Mouse (Mus musculus) forebrain, embryonic 14.5 days (tissue): Measurements from ENCODE around the gene Mex3a. TPM values are rescaled to one million over a fixed set of nuclear protein-coding genes. Genes with fewer than 3 reads are reported as not detected.

ENCODE experiments used
- ATAC-seq: fragments of 200-750 bp; cut with Nextera tagmentation; 2 replicates; pipeline ENCODE4 v1.8.0; 2017; ENCODE audit warnings: mild to moderate bottlenecking, moderate library complexity
- DNase-seq: peaks from one replicate; pipeline ENCODE4 v3.0.0-alpha.2; 2015; ENCODE audit warnings: low spot score
- H3K27ac ChIP-seq: fragments of 300-500 bp; sonication (generic); 2 replicates; pipeline ENCODE4 v1.5.1; 2014; ENCODE audit warnings: low read depth, mild to moderate bottlenecking, control low read depth, low read length, moderate library complexity
- H3K27me3 ChIP-seq: fragments of 300-500 bp; sonication (generic); replicated peaks from 2 replicates; pipeline ENCODE4 v1.6.1; 2014; ENCODE audit warnings: low read length, control low read depth, mixed read lengths; ENCODE audit not compliant: control insufficient read depth, insufficient read depth
- H3K36me3 ChIP-seq: fragments of 300-500 bp; sonication (generic); 2 replicates; pipeline ENCODE4 v1.6.1; 2014; ENCODE audit warnings: low read length, control low read depth; ENCODE audit not compliant: control insufficient read depth, insufficient read depth
- H3K4me1 ChIP-seq: fragments of 300-500 bp; sonication (generic); 2 replicates; pipeline ENCODE4 v1.6.1; 2014; ENCODE audit warnings: antibody characterized with exemption, low read length, control low read depth; ENCODE audit not compliant: control insufficient read depth, insufficient read depth
- H3K4me2 ChIP-seq: fragments of 300-500 bp; sonication (generic); 2 replicates; pipeline ENCODE4 v1.6.1; 2014; ENCODE audit warnings: mild to moderate bottlenecking, control low read depth, low read length
- H3K4me3 ChIP-seq: fragments of 300-500 bp; sonication (generic); 2 replicates; pipeline ENCODE4 v1.5.1; 2014; ENCODE audit warnings: low read depth, low read length, control low read depth
- H3K9ac ChIP-seq: fragments of 300-500 bp; sonication (generic); 2 replicates; pipeline ENCODE4 v1.6.1; 2014; ENCODE audit warnings: mild to moderate bottlenecking, low read length, control low read depth, moderate library complexity
- H3K9me3 ChIP-seq: fragments of 300-500 bp; sonication (generic); replicated peaks from 2 replicates; pipeline ENCODE4 v1.6.1; 2016; ENCODE audit warnings: low read length, control low read depth, mixed read lengths; ENCODE audit not compliant: control insufficient read depth
- WGBS: fragments of 180-500 bp; shearing (Covaris S2); extraction: QIAGEN DNeasy Blood & Tissue Kit; methylation state at CpG from one replicate; pipeline ENCODE4 v1.1.7; 2014; 5-methylcytosine and 5-hydroxymethylcytosine counted together
- polyA plus RNA-seq: library from polyadenylated mRNA; unstranded; fragments of >200 nt; fragmentation: Nextera tagmentation; extraction: Ambion mirVana; gene quantifications from 2 replicates; pipeline ENCODE4 v1.2.1, GENCODE M21; 2014

The Mex3a gene
- polyA plus RNA-seq, 1 experiment from 2014 or later: 48.8 TPM

GRCm38 (mm10) chr3:88536103-88536930 lies 4.1 kb downstream of the Mex3a start:
- H3K27me3 ChIP-seq: no peaks in the 10 kb centered on the region
- peak overlapping the region; percentile 86 for H3K4me3 ChIP-seq
- ATAC-seq (no peak), DNase-seq (peak; percentile 66)
- H3K9me3 ChIP-seq: no peaks in the 10 kb centered on the region
- H3K9ac ChIP-seq: peak overlapping the region; percentile 100
- peak overlapping the region; percentile 69 for H3K27ac ChIP-seq
- WGBS: 4% methylated on average over 58 of the region's 64 CpGs
- peaks cover 51% of the 10 kb centered on the region for H3K4me1 ChIP-seq
- H3K4me2 ChIP-seq: peak overlapping the region; percentile 92
- peaks cover 66% of the 10 kb centered on the region for H3K36me3 ChIP-seq

DNA sequence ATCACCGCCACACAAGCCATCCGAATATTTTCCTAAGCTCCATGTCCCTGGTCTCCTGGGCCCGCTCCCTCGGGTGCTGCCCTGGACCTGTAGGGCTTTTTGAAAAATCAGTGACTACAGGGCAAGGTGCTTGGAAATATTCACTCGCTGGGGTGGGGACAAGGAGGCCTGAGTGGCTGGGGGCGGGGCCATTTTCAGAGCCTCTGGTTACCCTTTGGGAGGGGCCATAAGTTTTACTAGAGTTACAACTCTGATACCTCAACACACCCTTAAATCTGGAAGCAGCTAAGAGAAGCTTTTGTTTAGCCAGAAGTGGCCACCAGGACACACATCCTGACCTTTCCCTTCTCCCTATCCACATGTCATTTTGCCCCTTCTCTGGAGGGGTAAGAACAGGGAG lies 5.0 kb downstream of the Mex3a start:
- H3K9me3 ChIP-seq: no peaks in the 10 kb centered on the region
- WGBS: 54% methylated on average over 6 of the region's 6 CpGs

GRCm38 (mm10) chr3:88538271-88539145 lies 6.3 kb downstream of the Mex3a start:
- no peak for ATAC-seq
- Histone ChIP-seq H3K9ac (peak overlapping the region; percentile 51; the same call in 1 of the 2 replicates), H3K4me2 (peak overlapping the region; percentile 92), H3K36me3 (peaks cover 67% of the 10 kb centered on the region), H3K4me1 (peaks cover 55% of the 10 kb centered on the region), H3K9me3 (no peaks in the 10 kb centered on the region), H3K27me3 (no peaks in the 10 kb centered on the region), H3K4me3 (peak overlapping the region; percentile 8; the same call in 1 of the 2 replicates), H3K27ac (peak overlapping the region; percentile 73)
- DNase-seq: no peak
- 8% methylated on average over 9 of the region's 9 CpGs for WGBS

More for the DNA sequence above, 5.0 kb downstream of the Mex3a start:
- H3K4me3 ChIP-seq: peak overlapping the region; percentile 86
- peak overlapping the region; percentile 100 for H3K9ac ChIP-seq
- peaks cover 67% of the 10 kb centered on the region for H3K36me3 ChIP-seq
- H3K4me1 ChIP-seq: peaks cover 55% of the 10 kb centered on the region
- H3K27me3 ChIP-seq: no peaks in the 10 kb centered on the region
- H3K4me2 ChIP-seq: peak overlapping the region; percentile 92
- peak overlapping the region; percentile 69; the same call in 1 of the 2 replicates for H3K27ac ChIP-seq
- ATAC-seq (no peak), DNase-seq (no peak)

DNA sequence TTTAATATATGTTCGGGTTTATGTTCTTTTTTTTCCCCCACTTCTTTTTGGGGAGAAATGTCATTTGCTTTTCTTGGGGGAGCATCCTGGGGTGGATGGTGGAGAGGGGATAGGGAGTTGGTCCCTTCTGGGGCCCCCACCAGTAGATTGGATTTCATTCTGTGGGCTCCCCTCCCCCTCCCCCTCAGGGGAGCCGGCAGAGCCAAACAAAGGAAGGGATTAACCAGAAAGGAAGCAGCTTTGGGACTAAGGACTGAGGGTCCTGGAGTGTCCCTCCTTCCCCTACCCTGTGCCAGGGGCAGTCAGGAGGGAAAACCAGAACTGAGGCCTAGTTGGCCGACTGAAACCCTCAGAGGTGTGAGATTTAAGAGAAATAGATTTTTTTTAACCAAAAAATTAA lies 7.2 kb downstream of the Mex3a start:
- Histone ChIP-seq H3K4me3 (no peak overlapping the region), H3K9ac (peak overlapping the region; percentile 55; the same call in 1 of the 2 replicates), H3K4me1 (peaks cover 55% of the 10 kb centered on the region), H3K9me3 (no peaks in the 10 kb centered on the region), H3K4me2 (peak overlapping the region; percentile 17; the same call in 1 of the 2 replicates), H3K27ac (peak overlapping the region; percentile 46; the same call in 1 of the 2 replicates), H3K36me3 (peaks cover 65% of the 10 kb centered on the region), H3K27me3 (no peaks in the 10 kb centered on the region)
- ATAC-seq (no peak), DNase-seq (peak; percentile 76)
- whole genome bisulfite sequencing: under 1% methylated on average over 3 of the region's 3 CpGs

DNA sequence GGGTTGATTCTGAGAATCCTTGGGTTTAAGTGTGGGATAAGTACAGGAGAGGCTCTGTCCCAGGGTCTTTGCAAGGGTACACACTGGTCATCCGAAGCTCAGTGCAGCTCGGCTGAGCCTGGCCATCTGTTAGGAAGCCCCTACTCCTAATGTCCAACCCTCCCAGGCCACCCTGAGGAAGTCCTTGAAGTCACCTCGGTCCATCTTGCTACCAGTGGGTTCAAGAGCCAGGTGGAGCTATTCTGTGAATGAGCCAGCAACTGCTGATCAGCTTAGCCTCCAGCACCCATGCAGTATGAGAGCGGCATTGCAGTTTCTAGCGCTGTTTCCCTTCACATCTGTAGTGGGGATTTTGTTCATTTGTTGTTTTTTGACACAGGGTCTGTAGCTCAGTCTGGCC lies 7.9 kb downstream of the Mex3a start:
- 54% methylated on average over 5 of the region's 5 CpGs for WGBS
- 0 out of 2 replicates have a peak overlapping the region, but pooled peaks have one; percentile 4 for H3K4me3 ChIP-seq
- peak overlapping the region; percentile 12; the same call in 1 of the 2 replicates for H3K4me2 ChIP-seq
- peak overlapping the region; percentile 42; the same call in 1 of the 2 replicates for H3K9ac ChIP-seq
- peaks cover 48% of the 10 kb centered on the region for H3K4me1 ChIP-seq
- H3K9me3 ChIP-seq: no peaks in the 10 kb centered on the region
- ATAC-seq: no peak
- H3K27ac ChIP-seq: peak overlapping the region; percentile 62
- DNase-seq: no peak
- H3K36me3 ChIP-seq: peaks cover 58% of the 10 kb centered on the region
- H3K27me3 ChIP-seq: no peaks in the 10 kb centered on the region

GRCm38 (mm10) chr3:88541622-88542401 lies 9.6 kb downstream of the Mex3a start:
- DNase-seq (peak; percentile 80), ATAC-seq (peak; percentile 56)
- peaks cover 42% of the 10 kb centered on the region for H3K36me3 ChIP-seq
- H3K27ac ChIP-seq: peak overlapping the region; percentile 40; the same call in 1 of the 2 replicates
- no peak overlapping the region for H3K9ac ChIP-seq
- H3K4me3 ChIP-seq: no peak overlapping the region
- H3K9me3 ChIP-seq: no peaks in the 10 kb centered on the region
- H3K4me2 ChIP-seq: no peak overlapping the region
- 49% methylated on average over 7 of the region's 7 CpGs for WGBS
- H3K27me3 ChIP-seq: no peaks in the 10 kb centered on the region
- peaks cover 36% of the 10 kb centered on the region for H3K4me1 ChIP-seq

GRCm38 (mm10) chr3:88542486-88542885 lies 10.3 kb downstream of the Mex3a start:
- ATAC-seq (no peak), DNase-seq (no peak)
- Histone ChIP-seq H3K9ac (no peak overlapping the region), H3K4me2 (no peak overlapping the region), H3K9me3 (no peaks in the 10 kb centered on the region), H3K4me1 (peaks cover 29% of the 10 kb centered on the region), H3K27ac (peak overlapping the region; percentile 40; the same call in 1 of the 2 replicates), H3K4me3 (no peak overlapping the region), H3K36me3 (peaks cover 35% of the 10 kb centered on the region), H3K27me3 (no peaks in the 10 kb centered on the region)
- 76% methylated on average over 4 of the region's 4 CpGs for WGBS

GRCm38 (mm10) chr3:88543174-88543573 lies 11.0 kb downstream of the Mex3a start:
- peaks cover 28% of the 10 kb centered on the region for H3K36me3 ChIP-seq
- no peak overlapping the region for H3K27ac ChIP-seq
- H3K4me3 ChIP-seq: no peak overlapping the region
- no peak overlapping the region for H3K9ac ChIP-seq
- DNase-seq: no peak
- no peaks in the 10 kb centered on the region for H3K27me3 ChIP-seq
- 80% methylated on average over 8 of the region's 8 CpGs for WGBS
- no peaks in the 10 kb centered on the region for H3K9me3 ChIP-seq
- no peak overlapping the region for H3K4me2 ChIP-seq
- ATAC-seq: no peak
- H3K4me1 ChIP-seq: peaks cover 23% of the 10 kb centered on the region
